Mouse (Mus musculus) embryonic fibroblast, embryonic 13.5 days (primary cell): ENCODE measurements around the gene Vps13c.

Source experiments
- CTCF ChIP-seq: IDR thresholded peaks from 2 replicates; pipeline ENCODE4 v1.5.1; 2011; ENCODE audit warnings: mild to moderate bottlenecking, control low read depth, low read length, moderate library complexity, borderline replicate concordance; ENCODE audit not compliant: insufficient read depth
- POLR2A ChIP-seq: IDR thresholded peaks from 2 replicates; pipeline ENCODE4 v1.6.1; 2011; ENCODE audit warnings: low read depth, mild to moderate bottlenecking, control low read depth, low read length, moderate library complexity

DNA sequence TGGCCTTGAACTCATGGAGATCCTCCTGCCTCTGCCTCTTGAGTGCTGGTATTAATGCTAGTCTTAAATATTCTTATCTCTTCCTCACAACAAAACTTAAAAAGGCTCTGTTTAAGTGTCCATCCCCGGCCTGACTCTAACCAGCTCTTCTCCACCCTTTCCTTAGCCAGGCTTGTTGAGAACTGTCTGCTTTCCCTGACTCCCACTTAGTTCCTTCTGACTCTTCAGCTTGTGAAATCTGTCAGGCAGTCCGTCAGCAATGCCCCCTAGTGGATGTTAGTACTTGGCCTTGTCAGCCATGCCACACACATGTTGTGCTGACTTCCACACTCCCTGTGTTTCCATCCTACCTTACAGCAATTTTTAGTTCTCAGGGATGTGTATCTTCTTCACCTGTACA lies 35.1 kb downstream of the Vps13c start:
- TF ChIP-seq CTCF: peak; percentile 59; the same call in 1 of the 2 replicates
- TF ChIP-seq POLR2A: no peak
